Mouse (Mus musculus) thymus, adult 2 months (tissue): ENCODE measurements around the gene Macf1.

ENCODE experiments used
- CTCF ChIP-seq: fragments of 200-500 bp; IDR thresholded peaks from 2 replicates; pipeline ENCODE4 v1.5.1; 2012; ENCODE audit warnings: mild to moderate bottlenecking, control low read depth, low read length, moderate library complexity, borderline replicate concordance; ENCODE audit not compliant: control insufficient read depth, poor library complexity, insufficient read depth; ENCODE audit errors: extremely low read depth
- POLR2A ChIP-seq: fragments of 200-500 bp; IDR thresholded peaks from 2 replicates; pipeline ENCODE4 v1.6.1; 2012; ENCODE audit warnings: mild to moderate bottlenecking, low read length, control low read depth, moderate library complexity; ENCODE audit not compliant: control insufficient read depth, poor library complexity, insufficient read depth; ENCODE audit errors: extremely low read depth

DNA sequence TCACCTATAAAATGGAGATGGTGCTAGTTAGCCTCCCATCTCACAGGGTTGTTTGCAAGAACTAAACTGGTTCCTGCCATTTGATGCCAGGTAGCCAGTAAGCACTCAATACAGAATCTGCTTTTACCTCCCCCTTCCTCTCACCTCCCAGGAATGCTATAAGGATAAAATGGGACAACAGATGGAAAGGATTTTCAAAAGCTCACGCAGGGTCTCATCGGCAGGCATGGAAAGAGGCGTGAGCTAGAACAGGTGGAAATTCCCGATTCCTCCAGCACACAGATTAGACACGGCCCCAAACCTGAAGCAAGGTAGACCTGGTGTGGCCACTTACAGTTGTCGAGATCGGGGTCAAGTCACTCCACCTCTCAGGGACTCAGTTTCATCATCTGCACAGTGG lies 886 bp upstream of the Macf1 start:
- TF ChIP-seq CTCF (no peak), POLR2A (no peak)
